Mouse (Mus musculus) forebrain, embryonic 16.5 days (tissue): ENCODE data around the gene Snta1. TPM values are rescaled to one million over a fixed set of nuclear protein-coding genes. Genes with fewer than 3 reads are reported as not detected.

Experiments used
- ATAC-seq: fragments of 200-750 bp; cut with Nextera tagmentation; 2 replicates; pipeline ENCODE4 v1.8.0; 2017; ENCODE audit warnings: mild to moderate bottlenecking, moderate library complexity
- H3K27ac ChIP-seq: fragments of 300-500 bp; sonication (generic); 2 replicates; pipeline ENCODE4 v1.5.1; 2014; ENCODE audit warnings: low read length, control low read depth
- H3K27me3 ChIP-seq: fragments of 300-500 bp; sonication (generic); replicated peaks from 2 replicates; pipeline ENCODE4 v1.6.1; 2014; ENCODE audit warnings: low read length; ENCODE audit not compliant: control insufficient read depth, insufficient read depth
- H3K36me3 ChIP-seq: fragments of 300-500 bp; sonication (generic); 2 replicates; pipeline ENCODE4 v1.6.1; 2014; ENCODE audit not compliant: control insufficient read depth, insufficient read depth
- H3K4me1 ChIP-seq: fragments of 300-500 bp; sonication (generic); replicated peaks from 2 replicates; pipeline ENCODE4 v1.6.1; 2014; ENCODE audit warnings: low read length; ENCODE audit not compliant: control insufficient read depth, insufficient read depth
- H3K4me2 ChIP-seq: fragments of 300-500 bp; sonication (generic); 2 replicates; pipeline ENCODE4 v1.6.1; 2014; ENCODE audit warnings: mild to moderate bottlenecking, low read length, control low read depth
- H3K4me3 ChIP-seq: fragments of 300-500 bp; sonication (generic); replicated peaks from 2 replicates; pipeline ENCODE4 v1.5.1; 2014; ENCODE audit warnings: mild to moderate bottlenecking, low read length, control low read depth
- H3K9ac ChIP-seq: fragments of 300-500 bp; sonication (generic); replicated peaks from 2 replicates; pipeline ENCODE4 v1.6.1; 2014; ENCODE audit warnings: low read depth, low read length, control low read depth
- H3K9me3 ChIP-seq: fragments of 300-500 bp; sonication (generic); 2 replicates; pipeline ENCODE4 v1.6.1; 2016; ENCODE audit warnings: low read length; ENCODE audit not compliant: control insufficient read depth
- WGBS: fragments of 180-500 bp; shearing (Covaris S2); extraction: QIAGEN DNeasy Blood & Tissue Kit; methylation state at CpG from one replicate; pipeline ENCODE4 v1.1.7; 2014; 5-methylcytosine and 5-hydroxymethylcytosine counted together
- polyA plus RNA-seq: library from polyadenylated mRNA; unstranded; fragments of >200 nt; fragmentation: Nextera tagmentation; extraction: Ambion mirVana; gene quantifications from 2 replicates; pipeline ENCODE4 v1.2.1, GENCODE M21; 2015

The Snta1 gene
- polyA plus RNA-seq, 1 experiment from 2014 or later, result 10.4 TPM

DNA sequence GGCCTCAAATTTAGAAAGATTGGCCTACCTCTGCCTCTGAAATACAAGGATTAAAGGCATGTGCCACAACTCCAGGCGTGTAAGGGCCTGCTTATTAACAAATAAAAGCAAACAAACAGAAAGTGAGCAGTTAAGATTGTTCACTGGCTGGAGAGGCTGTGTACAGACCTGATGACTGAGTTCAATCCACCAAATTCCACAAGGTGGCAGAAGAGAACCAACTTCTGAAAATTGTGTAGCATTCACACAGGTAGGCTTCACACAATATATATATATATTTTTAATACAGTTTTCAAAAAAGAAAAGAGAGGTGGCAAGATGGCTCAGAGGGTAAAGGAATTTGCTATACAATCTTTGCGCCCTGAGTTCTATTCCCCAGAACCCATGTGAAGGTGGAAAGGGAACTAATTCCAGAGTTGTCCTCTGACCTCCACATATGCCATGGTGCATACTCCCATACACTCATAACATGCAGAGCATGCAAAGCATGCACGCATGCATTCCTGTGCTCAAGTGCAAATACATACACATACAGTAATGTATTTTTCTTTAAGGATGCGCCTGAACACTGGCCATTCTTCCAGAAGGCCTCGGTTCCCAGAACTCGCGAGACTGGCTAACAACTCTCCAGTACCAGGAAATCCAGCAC is 4.2 kb upstream of the Snta1 start:
- Histone ChIP-seq H3K27ac (no peak overlapping the region), H3K4me1 (peaks cover 9% of the 10 kb centered on the region), H3K4me3 (no peak overlapping the region), H3K27me3 (no peaks in the 10 kb centered on the region), H3K4me2 (no peak overlapping the region), H3K9ac (no peak overlapping the region), H3K36me3 (no peaks in the 10 kb centered on the region), H3K9me3 (no peaks in the 10 kb centered on the region)
- WGBS, result 68% methylated on average over 7 of the region's 7 CpGs
- 0 out of 2 replicates have a peak, but pooled peaks have one; percentile 31 for ATAC-seq

DNA sequence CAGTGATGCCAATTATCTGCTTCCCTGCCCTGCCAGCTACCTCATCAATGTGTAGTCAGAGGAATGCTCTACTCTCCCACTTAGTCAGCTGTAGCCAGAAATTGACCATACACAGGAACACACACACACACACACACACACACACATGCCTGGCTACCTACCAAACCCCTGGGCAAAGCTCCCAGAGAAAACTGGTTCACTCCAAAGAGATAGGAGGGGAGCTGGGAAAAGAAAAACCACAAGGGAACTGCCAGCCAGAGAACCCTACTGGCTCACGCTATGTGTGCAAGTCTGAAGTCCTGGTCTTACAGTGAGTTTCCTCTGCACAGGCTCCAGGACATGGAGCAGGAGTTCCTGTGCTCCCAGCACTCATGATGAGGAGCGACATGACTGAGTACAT is 2.5 kb upstream of the Snta1 start:
- no peak overlapping the region for H3K9ac ChIP-seq
- no peak overlapping the region for H3K4me3 ChIP-seq
- H3K4me2 ChIP-seq, result no peak overlapping the region
- H3K27ac ChIP-seq, result no peak overlapping the region
- peaks cover 12% of the 10 kb centered on the region for H3K4me1 ChIP-seq
- no peaks in the 10 kb centered on the region for H3K27me3 ChIP-seq
- no peaks in the 10 kb centered on the region for H3K36me3 ChIP-seq
- ATAC-seq, result no peak
- WGBS, result 67% methylated on average over 2 of the region's 2 CpGs
- H3K9me3 ChIP-seq, result no peaks in the 10 kb centered on the region

- 30% methylated on average over 11 of the region's 11 CpGs for WGBS
- ATAC-seq, result no peak
- no peak overlapping the region for H3K27ac ChIP-seq
- no peaks in the 10 kb centered on the region for H3K36me3 ChIP-seq
- peak overlapping the region; percentile 62 for H3K4me2 ChIP-seq
- H3K4me1 ChIP-seq, result peaks cover 17% of the 10 kb centered on the region
- H3K27me3 ChIP-seq, result no peaks in the 10 kb centered on the region
- H3K9me3 ChIP-seq, result no peaks in the 10 kb centered on the region
- H3K4me3 ChIP-seq, result peak overlapping the region; percentile 83
- peak overlapping the region; percentile 71 for H3K9ac ChIP-seq
These were observed 746 bp downstream of the Snta1 start for GRCm38 (mm10) chr2:154407063-154407642.

- no peak overlapping the region for H3K9ac ChIP-seq
- H3K4me2 ChIP-seq, result no peak overlapping the region
- H3K4me1 ChIP-seq, result peaks cover 16% of the 10 kb centered on the region
- no peaks in the 10 kb centered on the region for H3K9me3 ChIP-seq
- H3K36me3 ChIP-seq, result no peaks in the 10 kb centered on the region
- no peak overlapping the region for H3K27ac ChIP-seq
- no peak overlapping the region for H3K4me3 ChIP-seq
- 52% methylated on average over 5 of the region's 5 CpGs for WGBS
- no peaks in the 10 kb centered on the region for H3K27me3 ChIP-seq
- ATAC-seq, result no peak
These were observed 2.4 kb downstream of the Snta1 start for GRCm38 (mm10) chr2:154405447-154405994.

DNA sequence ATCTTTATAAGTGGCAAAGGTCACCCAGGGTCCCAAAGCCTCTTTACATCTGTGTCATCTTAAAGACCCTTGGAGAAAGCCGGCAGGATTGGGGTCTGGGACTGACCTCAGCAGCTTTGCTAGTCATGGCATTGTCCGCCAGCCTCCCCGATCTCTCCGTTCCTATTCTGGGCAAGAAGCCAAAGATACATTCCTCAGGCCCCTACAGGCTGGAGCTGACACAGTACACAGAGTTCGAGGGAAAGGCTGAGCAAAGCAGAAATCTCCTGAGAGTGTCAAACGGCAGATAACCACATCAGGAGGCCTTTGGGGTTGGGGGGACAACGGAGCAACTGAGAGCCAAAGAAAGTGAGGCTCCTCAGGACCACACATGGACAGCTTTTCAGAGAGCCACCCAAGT is 5.1 kb downstream of the Snta1 start:
- no peak overlapping the region for H3K27ac ChIP-seq
- no peaks in the 10 kb centered on the region for H3K9me3 ChIP-seq
- H3K27me3 ChIP-seq, result no peaks in the 10 kb centered on the region
- no peak overlapping the region for H3K4me2 ChIP-seq
- no peak overlapping the region for H3K4me3 ChIP-seq
- H3K9ac ChIP-seq, result no peak overlapping the region
- ATAC-seq, result peak; percentile 36; the same call in 1 of the 2 replicates
- H3K36me3 ChIP-seq, result no peaks in the 10 kb centered on the region
- peaks cover 17% of the 10 kb centered on the region for H3K4me1 ChIP-seq
- WGBS, result 15% methylated on average over 7 of the region's 7 CpGs

DNA sequence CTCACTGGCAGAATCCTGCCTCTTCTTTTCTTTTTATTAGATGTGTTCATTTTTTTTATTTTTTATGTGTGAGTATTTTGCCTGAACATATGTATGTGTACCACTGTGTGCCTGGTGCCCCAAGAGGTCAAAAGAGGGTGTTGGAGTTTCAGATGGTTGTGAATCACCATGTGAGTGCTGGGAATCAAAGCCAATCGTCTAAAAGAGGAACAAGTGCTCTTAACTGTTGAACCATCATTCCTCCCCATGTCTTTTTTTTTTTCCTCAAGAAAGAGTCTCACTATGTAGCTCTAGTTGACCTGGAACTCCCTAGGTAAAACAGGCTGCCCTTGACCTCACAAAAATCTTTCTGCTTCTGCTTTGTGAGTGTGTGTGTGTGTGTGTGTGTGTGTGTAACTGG is 5.9 kb downstream of the Snta1 start:
- H3K4me3 ChIP-seq, result no peak overlapping the region
- H3K4me2 ChIP-seq, result no peak overlapping the region
- H3K27me3 ChIP-seq, result no peaks in the 10 kb centered on the region
- H3K9me3 ChIP-seq, result no peaks in the 10 kb centered on the region
- peaks cover 12% of the 10 kb centered on the region for H3K4me1 ChIP-seq
- H3K36me3 ChIP-seq, result no peaks in the 10 kb centered on the region
- WGBS, result 79% methylated on average over 1 of the region's 1 CpGs
- no peak for ATAC-seq
- H3K27ac ChIP-seq, result no peak overlapping the region
- no peak overlapping the region for H3K9ac ChIP-seq

GRCm38 (mm10) chr2:154399325-154399724 is 8.6 kb downstream of the Snta1 start:
- no peaks in the 10 kb centered on the region for H3K36me3 ChIP-seq
- no peaks in the 10 kb centered on the region for H3K27me3 ChIP-seq
- H3K4me3 ChIP-seq, result no peak overlapping the region
- H3K27ac ChIP-seq, result 0 out of 2 replicates have a peak overlapping the region, but pooled peaks have one; percentile 4
- no peaks in the 10 kb centered on the region for H3K9me3 ChIP-seq
- peak; percentile 88 for ATAC-seq
- 38% methylated on average over 2 of the region's 2 CpGs for WGBS
- H3K9ac ChIP-seq, result no peak overlapping the region
- H3K4me1 ChIP-seq, result peaks cover 9% of the 10 kb centered on the region
- no peak overlapping the region for H3K4me2 ChIP-seq

DNA sequence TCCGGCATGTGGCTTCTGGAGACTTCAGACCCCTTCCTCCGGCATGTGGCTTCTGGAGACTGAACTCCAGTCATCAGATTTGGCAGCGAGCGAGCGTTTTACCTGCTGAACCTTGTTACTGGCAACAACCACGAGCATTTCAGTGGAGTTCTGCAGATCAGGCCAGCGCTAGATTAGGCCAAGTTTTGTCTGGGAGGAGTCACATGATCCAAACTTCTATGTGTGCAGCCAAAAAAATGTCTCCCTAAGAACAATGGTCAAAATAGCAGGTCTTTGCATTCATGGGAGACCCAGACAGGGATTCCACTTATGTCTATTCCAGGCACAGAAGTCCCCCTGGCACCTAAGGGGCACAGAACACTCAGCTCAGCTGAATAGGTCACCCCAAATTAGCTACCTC is 9.6 kb downstream of the Snta1 start:
- WGBS, result 67% methylated on average over 7 of the region's 7 CpGs
- Histone ChIP-seq H3K9me3 (no peaks in the 10 kb centered on the region), H3K27ac (no peak overlapping the region), H3K27me3 (no peaks in the 10 kb centered on the region), H3K4me3 (no peak overlapping the region), H3K4me2 (no peak overlapping the region), H3K9ac (no peak overlapping the region), H3K36me3 (no peaks in the 10 kb centered on the region), H3K4me1 (peaks cover 9% of the 10 kb centered on the region)
- no peak for ATAC-seq

DNA sequence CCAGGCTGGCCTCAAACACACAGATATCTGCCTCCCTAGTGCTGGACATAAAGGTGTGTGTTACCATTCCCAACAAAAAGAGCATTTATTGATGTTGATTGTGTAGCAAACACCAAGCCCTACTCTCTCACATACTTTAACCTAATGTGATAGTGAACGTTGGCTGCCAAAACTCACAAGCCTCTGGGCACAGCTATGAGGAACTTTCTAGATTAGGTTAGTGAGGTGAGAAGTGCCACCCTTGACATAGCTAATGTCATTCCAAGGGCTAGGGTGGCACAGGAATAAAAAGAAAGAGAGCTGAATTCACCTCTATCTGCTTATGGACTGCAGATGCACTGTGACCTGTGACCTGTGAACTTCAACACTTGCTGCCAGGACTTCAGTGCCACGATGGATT is 11.4 kb downstream of the Snta1 start:
- 87% methylated on average over 2 of the region's 2 CpGs for WGBS
- H3K4me2 ChIP-seq, result no peak overlapping the region
- no peak for ATAC-seq

More for the DNA sequence above, 11.4 kb downstream of the Snta1 start:
- Histone ChIP-seq H3K9me3 (no peaks in the 10 kb centered on the region), H3K4me3 (no peak overlapping the region), H3K4me1 (peaks cover 3% of the 10 kb centered on the region; the same call in 1 of the 2 replicates), H3K27me3 (no peaks in the 10 kb centered on the region), H3K9ac (no peak overlapping the region), H3K27ac (no peak overlapping the region), H3K36me3 (no peaks in the 10 kb centered on the region)
